Mouse (Mus musculus): ENCODE measurements around the gene Gm14412. TPM values are rescaled to one million over a fixed set of nuclear protein-coding genes. Genes with fewer than 3 reads are reported as not detected.
"Not testable (repeated sequence)": the region's sequence is repeated elsewhere in the genome, so short reads cannot be mapped to it uniquely, and the experiment has no call there.

Gm14412 gene
- polyA plus RNA-seq, 2 experiments = 0.07 TPM; not detected in 1

- not testable (repeated sequence) for H3K9ac ChIP-seq (replicated peaks); H3K27me3 ChIP-seq (ENCODE audit: control insufficient read depth, insufficient read depth, low read length); H3K4me2 ChIP-seq (ENCODE audit: low read depth); H3K9me3 ChIP-seq (ENCODE audit: control insufficient read depth, low read length); H3K27ac ChIP-seq; DNase-seq (ENCODE audit: low read depth in 3 of 3, low spot score in 3 of 3); H3K4me3 ChIP-seq (ENCODE audit: insufficient read depth in 1 of 2, low read depth in 2 of 2, low read length in 2 of 2); H3K4me1 ChIP-seq (replicated peaks; ENCODE audit: control insufficient read depth in 2 of 2, insufficient read depth in 2 of 2, low read length in 1 of 2); ATAC-seq (ENCODE audit: insufficient read depth); H3K36me3 ChIP-seq (replicated peaks; ENCODE audit: control insufficient read depth, insufficient read depth, low read depth)
- 39% methylated on average over 2 of the region's 2 CpGs for WGBS (ENCODE audit: insufficient replicate concordance)
Measured at GRCm38 (mm10) chr2:177277754-177278153, 46.4 kb downstream of the Gm14412 start.

- 79% methylated on average over 2 of the region's 2 CpGs for WGBS (ENCODE audit: insufficient replicate concordance)
- not testable (repeated sequence) for H3K9ac ChIP-seq (replicated peaks); H3K27me3 ChIP-seq (ENCODE audit: control insufficient read depth, insufficient read depth, low read length); ATAC-seq (ENCODE audit: insufficient read depth); H3K9me3 ChIP-seq (ENCODE audit: control insufficient read depth, low read length); H3K27ac ChIP-seq; H3K4me1 ChIP-seq (replicated peaks; ENCODE audit: control insufficient read depth in 2 of 2, insufficient read depth in 2 of 2, low read length in 1 of 2); H3K4me3 ChIP-seq (ENCODE audit: insufficient read depth in 1 of 2, low read depth in 2 of 2, low read length in 2 of 2); DNase-seq (ENCODE audit: low read depth in 3 of 3, low spot score in 3 of 3); H3K36me3 ChIP-seq (replicated peaks; ENCODE audit: control insufficient read depth, insufficient read depth, low read depth); H3K4me2 ChIP-seq (ENCODE audit: low read depth)
Measured at GRCm38 (mm10) chr2:177272237-177272636, 51.9 kb downstream of the Gm14412 start.

GRCm38 (mm10) chr2:177266936-177267335 lies 57.2 kb downstream of the Gm14412 start, which contains the start of gene Gm14409:
Gene Gm14409, minus strand, starts transcription at chr2:177267036.
- not testable (repeated sequence) for H3K36me3 ChIP-seq (replicated peaks; ENCODE audit: control insufficient read depth, insufficient read depth, low read depth); ATAC-seq (ENCODE audit: insufficient read depth); H3K4me3 ChIP-seq (ENCODE audit: insufficient read depth in 1 of 2, low read depth in 2 of 2, low read length in 2 of 2); DNase-seq (ENCODE audit: low read depth in 3 of 3, low spot score in 3 of 3); H3K4me1 ChIP-seq (replicated peaks; ENCODE audit: control insufficient read depth in 2 of 2, insufficient read depth in 2 of 2, low read length in 1 of 2); H3K9ac ChIP-seq (replicated peaks); H3K9me3 ChIP-seq (ENCODE audit: control insufficient read depth, low read length); H3K4me2 ChIP-seq (ENCODE audit: low read depth); H3K27ac ChIP-seq; H3K27me3 ChIP-seq (ENCODE audit: control insufficient read depth, insufficient read depth, low read length)
- WGBS (ENCODE audit: insufficient replicate concordance) = no CpG with 5 or more reads among the region's 2 CpGs

Other genes starting within 250 kb of the Gm14412 start
- not detected in 2 replicates for gene Gm14401, start 250.0 kb downstream of the Gm14412 start, polyA plus RNA-seq (2012; rRNA removed)
- not detected in 2 replicates for gene Gm14401, start 250.0 kb downstream of the Gm14412 start, polyA plus RNA-seq (2014; fragmentation: Nextera tagmentation; extraction: Ambion mirVana)
- 1.7 and 3.1 TPM in 2 replicates for gene Gm14410, start 117.9 kb downstream of the Gm14412 start, polyA plus RNA-seq (2012; rRNA removed)
- 3.9 and 4.3 TPM in 2 replicates for gene Gm14410, start 117.9 kb downstream of the Gm14412 start, polyA plus RNA-seq (2014; fragmentation: Nextera tagmentation; extraction: Ambion mirVana)
- not detected in 2 replicates for gene Gm14409, start 57.3 kb downstream of the Gm14412 start, polyA plus RNA-seq (2012; rRNA removed)
- gene Gm14409, start 57.3 kb downstream of the Gm14412 start, polyA plus RNA-seq (2014; fragmentation: Nextera tagmentation; extraction: Ambion mirVana) = not detected in 2 replicates
- 0.63 and 1.1 TPM in 2 replicates for gene Gm14418, start 74.0 kb upstream of the Gm14412 start, polyA plus RNA-seq (2012; rRNA removed)
- gene Gm14418, start 74.0 kb upstream of the Gm14412 start, polyA plus RNA-seq (2014; fragmentation: Nextera tagmentation; extraction: Ambion mirVana) = 0.75 and 1.4 TPM in 2 replicates
- 1.9 and 3.1 TPM in 2 replicates for gene Zfp970, start 140.4 kb upstream of the Gm14412 start, polyA plus RNA-seq (2012; rRNA removed)
- 1.6 and 1.7 TPM in 2 replicates for gene Zfp970, start 140.4 kb upstream of the Gm14412 start, polyA plus RNA-seq (2014; fragmentation: Nextera tagmentation; extraction: Ambion mirVana)
- 0.40 and 1.2 TPM in 2 replicates for gene Gm14403, start 173.9 kb upstream of the Gm14412 start, polyA plus RNA-seq (2012; rRNA removed)
- gene Gm14403, start 173.9 kb upstream of the Gm14412 start, polyA plus RNA-seq (2014; fragmentation: Nextera tagmentation; extraction: Ambion mirVana) = 1.4 and 1.6 TPM in 2 replicates

All from liver, embryonic 14.5 days (tissue).